Mouse (Mus musculus): ENCODE measurements around the gene Arid1b.

- no peak for TF ChIP-seq CTCF (IDR thresholded peaks at IDR 0.05; ENCODE audit: low read depth)
- TF ChIP-seq EP300 (IDR thresholded peaks at IDR 0.05; ENCODE audit: low read depth): no peak
These were observed 113.9 kb downstream of the Arid1b start for GRCm38 (mm10) chr17:5108022-5108421.

All from liver, postnatal 0 days (tissue).